Mouse (Mus musculus): ENCODE measurements around the gene Usp17lc.

DNA sequence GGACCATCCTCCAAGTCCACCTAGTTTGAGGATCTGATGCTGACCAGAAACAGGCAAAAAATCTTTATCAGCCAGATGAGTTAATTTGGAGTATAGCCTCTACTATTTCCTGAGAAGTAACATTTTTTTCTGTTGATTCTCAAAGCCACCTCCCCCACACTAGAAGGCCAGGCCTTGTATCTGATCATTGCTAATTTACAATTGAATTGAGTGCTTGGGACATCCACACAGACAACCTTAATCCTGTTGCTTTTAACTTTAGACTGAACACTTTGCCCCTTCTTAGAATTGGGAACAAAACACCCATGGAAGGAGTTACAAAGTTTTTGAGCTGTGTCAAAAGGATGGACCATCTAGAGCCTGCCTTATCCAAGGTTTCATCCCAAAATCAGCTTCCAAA is 17.1 kb upstream of the Usp17lc start:
- TF ChIP-seq CTCF (IDR thresholded peaks at IDR 0.05) (no peak), EP300 (IDR thresholded peaks at IDR 0.05) (no peak)
